Comparison of ENCODE assay signal across 27 mouse cellular contexts in genomic region chr13:93401947-93402346, GRCm38 (mm10).
"Had no signal": no experiment of that assay in that cellular context is flagged by ENCODE, and none has a peak within 500 bp of the region (broad histone marks: within the 10 kb centered on the region; RNA-seq: fewer than 3 reads in every experiment).

No protein-coding gene starts in this region.

- H3K4me3 ChIP-seq: heart, embryonic 13.5 days; heart, embryonic 15.5 days; hindbrain, embryonic 10.5 days; hindbrain, embryonic 12.5 days; intestine, embryonic 15.5 days; layer of hippocampus, adult 2 months; left cerebral cortex, adult 2 months; limb, embryonic 10.5 days; limb, embryonic 12.5 days; liver, embryonic 13.5 days; liver, embryonic 15.5 days had no signal

- H3K9ac ChIP-seq: heart, embryonic 13.5 days; heart, embryonic 15.5 days; hindbrain, embryonic 12.5 days; hindbrain, embryonic 14.5 days; intestine, embryonic 15.5 days; limb, embryonic 12.5 days; liver, embryonic 13.5 days; liver, embryonic 15.5 days; liver, postnatal 0 days had no signal

- ATAC-seq: hindbrain, embryonic 16.5 days; inflammation-experienced regulatory T-cells, adult 6 months; intestine, embryonic 15.5 days; intestine, postnatal 0 days; liver, postnatal 0 days had no signal

- H3K36me3 ChIP-seq: intestine, embryonic 15.5 days had no signal

- H3K27ac ChIP-seq: heart, embryonic 13.5 days; heart, embryonic 15.5 days; hindbrain, embryonic 10.5 days; hindbrain, embryonic 12.5 days; hindbrain, embryonic 14.5 days; intestine, embryonic 15.5 days; layer of hippocampus, adult 2 months; left cerebral cortex, adult 2 months; limb, embryonic 10.5 days; limb, embryonic 12.5 days; liver, embryonic 13.5 days; liver, embryonic 15.5 days had no signal

- H3K27me3 ChIP-seq: heart, embryonic 13.5 days; heart, embryonic 15.5 days; hindbrain, embryonic 12.5 days; intestine, embryonic 15.5 days; limb, embryonic 12.5 days; liver, embryonic 13.5 days; liver, embryonic 15.5 days had no signal

- H3K4me1 ChIP-seq: hindbrain, embryonic 10.5 days; hindbrain, embryonic 12.5 days; intestine, embryonic 15.5 days; limb, embryonic 10.5 days; limb, embryonic 12.5 days had no signal

- DNase-seq: gastrocnemius, postnatal 10 days; gastrocnemius, postnatal 25 days; heart, adult 18-20 months; heart, postnatal 10 days; heart, postnatal 4 days; kidney, adult 18-20 months; kidney, adult 8-10 months; kidney, postnatal 10 days; kidney, postnatal 25 days; kidney, postnatal 4 days; liver; liver, embryonic 13.5 days; liver, postnatal 0 days had no signal
